Mouse (Mus musculus) forebrain, embryonic 11.5 days (tissue): Measurements from ENCODE around the gene Ankrd39. TPM values are rescaled to one million over a fixed set of nuclear protein-coding genes. Genes with fewer than 3 reads are reported as not detected.

Source experiments
- ATAC-seq: fragments of 200-750 bp; cut with Nextera tagmentation; replicated peaks from 2 replicates; pipeline ENCODE4 v1.8.0; 2017; ENCODE audit warnings: moderate TSS enrichment; ENCODE audit not compliant: low FRiP score
- DNase-seq: peaks from one replicate; pipeline ENCODE4 v3.0.0-alpha.2; 2017; ENCODE audit warnings: low spot score
- H3K27ac ChIP-seq: fragments of 300-500 bp; sonication (generic); 2 replicates; pipeline ENCODE4 v1.5.1; 2014; ENCODE audit warnings: low read depth, low read length
- H3K27me3 ChIP-seq: fragments of 300-500 bp; sonication (generic); 2 replicates; pipeline ENCODE4 v1.6.1; 2014; ENCODE audit warnings: mild to moderate bottlenecking, low read length, mixed read lengths; ENCODE audit not compliant: control insufficient read depth, insufficient read depth
- H3K36me3 ChIP-seq: fragments of 300-500 bp; sonication (generic); 2 replicates; pipeline ENCODE4 v1.6.1; 2014; ENCODE audit warnings: mild to moderate bottlenecking, low read length, moderate library complexity, mixed read lengths; ENCODE audit not compliant: control insufficient read depth, insufficient read depth
- H3K4me1 ChIP-seq: fragments of 300-500 bp; sonication (generic); replicated peaks from 2 replicates; pipeline ENCODE4 v1.6.1; 2014; ENCODE audit warnings: low read length, mixed read lengths; ENCODE audit not compliant: control insufficient read depth, insufficient read depth
- H3K4me2 ChIP-seq: fragments of 300-500 bp; sonication (generic); 2 replicates; pipeline ENCODE4 v1.6.1; 2014; ENCODE audit warnings: low read depth, mild to moderate bottlenecking, low read length, moderate library complexity, mixed read lengths; ENCODE audit not compliant: severe bottlenecking
- H3K4me3 ChIP-seq: fragments of 300-500 bp; sonication (generic); 2 replicates; pipeline ENCODE4 v1.5.1; 2014; ENCODE audit warnings: low read depth, low read length
- H3K9ac ChIP-seq: fragments of 300-500 bp; sonication (generic); 2 replicates; pipeline ENCODE4 v1.6.1; 2014; ENCODE audit warnings: low read length
- H3K9me3 ChIP-seq: fragments of 300-500 bp; sonication (generic); 2 replicates; pipeline ENCODE4 v1.6.1; 2016; ENCODE audit warnings: low read length, mixed read lengths; ENCODE audit not compliant: control insufficient read depth
- WGBS: fragments of 180-500 bp; shearing (Covaris S2); extraction: QIAGEN DNeasy Blood & Tissue Kit; methylation state at CpG from one replicate; pipeline ENCODE4 v1.1.7; 2014; 5-methylcytosine and 5-hydroxymethylcytosine counted together
- polyA plus RNA-seq: library from polyadenylated mRNA; unstranded; fragments of >200 nt; fragmentation: Nextera tagmentation; extraction: Ambion mirVana; gene quantifications from 2 replicates; pipeline ENCODE4 v1.2.1, GENCODE M21; 2014

The Ankrd39 gene
- polyA plus RNA-seq, 1 experiment from 2014 or later = 18.7 TPM

DNA sequence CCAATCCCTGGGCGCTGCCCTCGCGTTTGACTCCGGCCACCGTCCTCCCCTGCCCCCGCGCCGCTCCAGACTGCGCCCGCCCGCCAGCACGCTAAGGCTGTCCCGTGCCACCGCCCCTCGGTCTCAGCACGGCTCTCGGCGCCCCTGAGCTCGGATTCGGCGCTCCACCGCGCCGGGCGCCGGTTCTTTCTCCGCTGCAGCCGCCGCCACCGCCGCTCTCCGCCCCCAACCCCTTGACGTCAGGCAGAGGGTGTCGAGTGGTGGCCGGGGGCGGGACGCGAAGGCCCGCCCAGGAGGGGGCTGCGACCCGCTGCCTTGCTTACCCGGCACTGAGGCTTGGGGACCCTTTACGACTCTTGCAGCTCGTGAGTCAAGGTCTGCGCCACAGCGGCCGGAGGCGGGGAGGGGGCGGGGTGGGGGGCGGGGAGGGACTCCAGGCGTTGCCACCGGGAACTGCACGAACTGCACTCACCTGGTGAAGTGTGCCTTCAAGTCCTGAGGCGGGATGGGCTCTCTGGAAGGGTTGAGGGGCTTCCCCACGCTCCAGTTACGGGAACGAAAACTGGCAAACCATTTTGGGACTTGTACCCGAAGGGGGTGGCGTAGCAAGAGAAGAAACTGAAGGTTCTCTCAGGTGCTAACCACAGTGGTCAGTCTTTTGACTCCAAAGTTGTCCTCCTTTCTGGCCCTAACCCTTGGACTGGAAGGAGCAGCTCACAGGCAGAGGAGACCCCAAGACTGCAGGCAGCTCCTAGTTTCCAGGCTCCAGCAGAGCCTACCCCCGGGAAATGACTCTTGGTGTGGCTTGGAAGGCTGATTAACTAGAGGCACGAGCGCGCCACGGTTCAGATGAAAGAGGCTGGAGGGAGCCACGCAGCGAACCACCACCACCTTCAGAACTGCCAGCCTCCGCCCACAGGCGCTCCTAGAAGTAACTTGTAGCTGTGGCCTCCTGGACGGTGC, 11.1 kb upstream of the Ankrd39 start, which contains the start of gene Sema4c:
Gene Sema4c (minus strand): TSS at position 319 of the 963 bp plus-strand sequence.
- peak; percentile 91 for DNase-seq
- WGBS = under 1% methylated on average over 67 of the region's 69 CpGs

DNA sequence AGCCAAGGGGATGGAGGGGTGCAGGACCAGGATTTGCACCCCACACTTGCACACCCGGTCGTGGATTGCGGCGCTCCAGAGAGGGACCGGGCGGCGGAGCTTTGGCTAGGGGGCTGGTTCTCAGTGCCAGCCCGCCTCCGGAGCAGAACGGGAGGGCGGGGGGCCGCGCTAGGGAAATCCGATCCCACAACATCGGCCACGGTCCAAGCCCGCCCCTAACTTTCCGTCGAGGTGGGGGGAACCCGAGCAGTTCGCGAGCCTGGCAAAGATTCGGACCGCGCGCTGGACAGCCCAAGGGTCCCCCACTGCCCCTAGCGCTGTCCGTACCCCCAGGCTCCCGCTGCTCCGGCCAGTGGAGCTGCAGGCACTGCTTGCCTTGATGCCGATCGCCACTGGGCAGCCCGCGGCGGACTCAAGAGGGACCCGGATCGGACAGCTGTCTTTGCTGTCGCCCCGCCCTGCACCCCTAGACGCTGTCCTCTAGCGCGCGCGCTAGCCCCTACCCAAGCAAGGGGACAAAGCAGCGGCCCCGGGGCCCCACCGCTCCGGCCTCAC, 10.3 kb upstream of the Ankrd39 start:
- Histone ChIP-seq H3K27ac (peak overlapping the region; percentile 97), H3K4me1 (peaks cover 16% of the 10 kb centered on the region), H3K4me3 (peak overlapping the region; percentile 92), H3K4me2 (peak overlapping the region; percentile 99), H3K9me3 (no peaks in the 10 kb centered on the region), H3K9ac (peak overlapping the region; percentile 98), H3K27me3 (no peaks in the 10 kb centered on the region; the same call in 1 of the 2 replicates), H3K36me3 (peaks cover 8% of the 10 kb centered on the region)
- under 1% methylated on average over 48 of the region's 48 CpGs for WGBS
- ATAC-seq = peak; percentile 63
- DNase-seq = peak; percentile 91

More for the DNA sequence above, 11.1 kb upstream of the Ankrd39 start, which contains the start of gene Sema4c:
- Histone ChIP-seq H3K36me3 (peaks cover 5% of the 10 kb centered on the region; the same call in 1 of the 2 replicates), H3K9me3 (no peaks in the 10 kb centered on the region), H3K4me3 (peak within 1 kb of the TSS; percentile 92), H3K4me2 (peak within 1 kb of the TSS; percentile 99), H3K4me1 (peaks cover 16% of the 10 kb centered on the region), H3K9ac (peak within 1 kb of the TSS; percentile 98), H3K27me3 (no peaks in the 10 kb centered on the region; the same call in 1 of the 2 replicates), H3K27ac (peak within 1 kb of the TSS; percentile 97)
- peak; percentile 64 for ATAC-seq

DNA sequence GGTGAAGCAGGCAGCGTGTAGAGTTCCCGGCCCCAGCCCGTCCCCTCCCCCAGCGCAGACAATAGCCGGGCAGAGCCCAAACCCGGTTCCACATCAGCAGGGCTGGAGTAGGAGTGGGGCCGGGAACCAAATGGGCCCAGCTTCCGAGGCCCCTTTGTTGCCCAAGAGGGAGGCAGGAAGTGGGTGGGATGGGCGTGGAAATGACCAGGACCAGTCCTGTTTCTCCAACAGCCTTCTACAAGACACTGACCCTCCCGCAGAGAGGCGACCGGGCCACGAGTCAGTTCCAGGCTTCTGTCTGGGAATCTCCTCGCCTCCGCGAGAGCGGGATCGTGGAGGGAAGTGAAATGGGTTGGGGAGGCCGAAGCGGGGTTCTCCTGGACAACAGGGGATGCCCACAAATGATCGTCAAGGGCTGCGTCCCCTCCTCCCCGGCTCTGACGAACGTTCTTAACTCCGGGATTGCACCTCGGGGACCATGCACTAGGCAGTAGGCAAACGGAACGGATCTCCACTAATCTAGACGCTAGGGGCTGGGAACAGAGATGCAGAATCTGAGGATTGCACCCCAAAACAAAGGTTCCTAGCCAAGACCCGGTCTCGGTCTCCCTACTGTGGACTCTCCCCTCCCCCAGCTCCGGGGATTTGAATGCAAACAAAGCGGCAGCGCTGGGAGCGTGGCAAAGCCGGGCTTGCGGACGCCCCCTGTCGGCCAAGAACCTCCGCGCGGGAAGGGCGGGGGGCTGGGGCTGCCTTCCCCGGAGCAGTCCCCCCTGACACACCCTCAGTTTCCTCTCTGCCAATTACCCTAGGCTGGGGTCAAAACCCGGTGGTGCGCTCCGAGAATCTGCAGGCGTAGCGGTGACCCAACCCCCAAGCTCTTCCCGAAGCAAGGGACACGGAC, 9.6 kb upstream of the Ankrd39 start:
- 0% methylated on average over 51 of the region's 52 CpGs for WGBS
- peak overlapping the region; percentile 98 for H3K9ac ChIP-seq
- H3K4me2 ChIP-seq = peak overlapping the region; percentile 99
- H3K36me3 ChIP-seq = peaks cover 14% of the 10 kb centered on the region
- ATAC-seq (peak; percentile 82), DNase-seq (peak; percentile 99)
- H3K27ac ChIP-seq = peak overlapping the region; percentile 97
- peak overlapping the region; percentile 92 for H3K4me3 ChIP-seq
- H3K4me1 ChIP-seq = peaks cover 16% of the 10 kb centered on the region
- no peaks in the 10 kb centered on the region for H3K9me3 ChIP-seq
- no peaks in the 10 kb centered on the region; the same call in 1 of the 2 replicates for H3K27me3 ChIP-seq

GRCm38 (mm10) chr1:36555798-36556395, 8.7 kb upstream of the Ankrd39 start:
- H3K9ac ChIP-seq = peak overlapping the region; percentile 98
- no peaks in the 10 kb centered on the region for H3K9me3 ChIP-seq
- no peaks in the 10 kb centered on the region; the same call in 1 of the 2 replicates for H3K27me3 ChIP-seq
- peak overlapping the region; percentile 92 for H3K4me3 ChIP-seq
- 11% methylated on average over 8 of the region's 8 CpGs for WGBS
- peak overlapping the region; percentile 97 for H3K27ac ChIP-seq
- H3K4me1 ChIP-seq = peaks cover 16% of the 10 kb centered on the region
- peak overlapping the region; percentile 99 for H3K4me2 ChIP-seq
- DNase-seq (peak; percentile 68), ATAC-seq (no peak)
- H3K36me3 ChIP-seq = peaks cover 24% of the 10 kb centered on the region

DNA sequence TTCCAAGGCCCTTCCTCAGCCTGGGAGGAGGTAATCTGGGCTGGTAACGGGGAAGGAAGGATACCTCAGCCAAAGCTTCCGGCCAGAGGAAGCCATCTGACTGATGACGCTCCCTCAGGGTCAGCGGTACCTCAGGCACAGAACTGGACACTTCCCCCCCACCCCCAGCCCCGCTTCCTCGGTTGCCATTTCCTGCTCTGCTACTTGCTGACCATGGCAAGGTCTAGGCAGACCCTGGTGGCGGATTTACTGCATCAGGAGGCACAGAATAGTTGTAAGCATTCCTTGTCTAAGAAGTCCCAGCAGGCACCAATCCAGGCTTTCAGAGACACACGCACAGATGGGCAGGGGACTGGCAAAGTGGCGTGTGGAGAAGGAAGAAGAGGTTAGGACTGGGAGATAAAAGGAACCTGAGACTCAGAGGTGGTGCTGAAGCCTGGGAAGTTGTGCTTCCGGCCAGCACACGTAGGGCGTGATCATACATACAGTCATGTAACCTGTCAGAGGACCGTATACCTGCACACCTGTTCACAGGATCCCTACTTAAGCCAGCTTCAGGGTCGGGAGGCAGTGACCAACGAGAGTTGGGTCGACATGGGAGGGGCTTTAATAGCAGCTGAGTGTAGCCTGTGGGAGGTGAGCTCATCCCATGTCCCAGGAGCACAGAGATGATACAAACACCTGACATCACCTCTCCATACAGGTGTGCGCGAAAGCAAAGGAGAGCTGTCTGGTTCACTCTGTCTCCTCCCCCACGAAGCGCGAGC, 7.6 kb upstream of the Ankrd39 start:
- peaks cover 33% of the 10 kb centered on the region for H3K36me3 ChIP-seq
- no peaks in the 10 kb centered on the region; the same call in 1 of the 2 replicates for H3K27me3 ChIP-seq
- peak overlapping the region; percentile 92; the same call in 1 of the 2 replicates for H3K4me3 ChIP-seq
- DNase-seq = no peak
- peaks cover 16% of the 10 kb centered on the region for H3K4me1 ChIP-seq
- ATAC-seq = no peak
- peak overlapping the region; percentile 99 for H3K4me2 ChIP-seq
- H3K9me3 ChIP-seq = no peaks in the 10 kb centered on the region
- peak overlapping the region; percentile 98 for H3K9ac ChIP-seq
- 81% methylated on average over 21 of the region's 21 CpGs for WGBS
- H3K27ac ChIP-seq = no peak overlapping the region

DNA sequence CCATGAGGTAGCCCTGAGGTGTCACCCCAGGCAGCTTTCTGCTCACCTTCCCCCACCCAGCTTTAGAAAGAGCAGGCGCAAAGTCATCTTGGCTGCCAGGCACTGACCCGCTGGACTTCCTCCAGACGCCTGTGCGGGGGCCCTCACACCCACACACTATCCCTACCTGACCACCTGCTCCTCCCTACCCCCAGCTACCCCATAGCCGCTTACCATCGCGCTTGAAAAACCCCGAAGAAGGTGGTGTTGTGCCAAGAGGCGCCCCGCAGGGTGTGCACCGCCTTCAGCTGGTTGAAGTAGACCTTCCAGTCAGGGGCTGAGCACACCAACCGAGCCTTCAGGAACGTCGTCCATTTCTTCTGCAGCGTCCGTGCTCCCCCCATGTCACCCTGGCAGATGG, 5.3 kb upstream of the Ankrd39 start:
- no peak overlapping the region for H3K4me2 ChIP-seq
- ATAC-seq (no peak), DNase-seq (no peak)
- H3K4me3 ChIP-seq = no peak overlapping the region
- no peak overlapping the region for H3K9ac ChIP-seq
- peaks cover 13% of the 10 kb centered on the region for H3K4me1 ChIP-seq
- 88% methylated on average over 16 of the region's 16 CpGs for WGBS
- no peaks in the 10 kb centered on the region for H3K27me3 ChIP-seq
- H3K36me3 ChIP-seq = peaks cover 39% of the 10 kb centered on the region
- H3K9me3 ChIP-seq = no peaks in the 10 kb centered on the region
- no peak overlapping the region for H3K27ac ChIP-seq

DNA sequence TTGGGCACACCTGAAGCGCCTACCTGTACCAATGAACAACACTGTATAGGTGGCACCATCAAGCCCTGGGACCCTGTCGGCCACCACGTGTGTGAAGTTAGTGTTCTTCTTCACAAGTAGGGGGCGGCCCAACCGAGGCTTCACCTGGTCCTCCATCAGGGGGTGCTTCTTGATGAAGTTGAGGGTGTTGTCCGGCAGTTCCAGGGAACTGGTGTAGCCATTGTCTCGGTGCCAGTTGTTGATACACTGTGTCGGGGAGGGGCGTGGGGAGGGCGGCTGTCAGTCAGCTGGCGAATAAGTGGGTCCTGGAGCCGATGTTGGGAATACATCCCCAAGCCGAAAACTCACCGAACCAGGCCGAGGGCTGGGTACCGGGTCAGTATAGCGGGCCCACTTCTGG, 4.7 kb upstream of the Ankrd39 start:
- Histone ChIP-seq H3K4me2 (no peak overlapping the region), H3K9ac (no peak overlapping the region), H3K4me3 (no peak overlapping the region), H3K9me3 (no peaks in the 10 kb centered on the region), H3K4me1 (peaks cover 15% of the 10 kb centered on the region), H3K27me3 (no peaks in the 10 kb centered on the region), H3K36me3 (peaks cover 39% of the 10 kb centered on the region), H3K27ac (no peak overlapping the region)
- DNase-seq (no peak), ATAC-seq (no peak)
- 93% methylated on average over 17 of the region's 17 CpGs for WGBS
